In the genomic region with DNA sequence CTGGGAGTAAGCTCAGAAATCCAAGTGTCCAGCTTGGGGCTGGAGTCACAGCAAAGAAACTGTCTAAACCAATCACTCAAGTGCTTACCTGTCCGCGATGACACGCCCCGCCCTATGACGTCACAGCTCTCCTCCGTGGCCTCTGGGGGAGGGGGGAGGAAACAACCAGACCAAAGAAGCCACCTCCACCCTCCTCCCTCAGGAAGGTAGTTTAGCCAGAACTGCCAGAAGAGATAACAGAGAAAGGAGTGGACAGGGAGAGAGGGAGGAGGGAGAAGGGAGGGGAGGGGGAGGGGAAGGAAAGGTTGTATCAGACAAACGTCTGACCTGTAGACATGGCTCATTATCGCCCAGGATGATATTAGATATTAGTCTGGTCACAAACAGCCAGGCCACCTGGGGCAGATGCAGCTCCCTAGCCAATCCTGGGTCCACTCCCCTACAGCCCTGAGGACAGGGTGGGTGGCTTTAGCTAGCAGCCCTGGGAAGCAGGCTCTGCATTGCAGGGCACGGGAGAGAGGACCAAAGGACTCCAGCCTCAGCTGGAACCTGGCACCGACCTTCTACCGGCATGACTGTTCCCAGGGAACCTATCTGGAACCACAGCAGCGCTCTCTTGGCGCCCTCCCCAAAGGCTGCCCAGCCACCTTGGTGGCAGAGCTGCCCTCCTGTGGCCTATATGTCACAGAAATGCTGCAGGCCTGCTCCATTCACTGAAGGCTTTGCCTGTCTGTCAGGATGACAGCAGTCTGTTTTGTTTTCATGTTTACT, we compare ENCODE assay signal across 8 mouse cellular contexts. TPM values are rescaled to one million over a fixed set of nuclear protein-coding genes. Genes with fewer than 3 reads are reported as not detected.
A peak's percentile ranks its signal among the peaks of the same experiment; 100 is the strongest.
DNase-seq lines count a peak whose midpoint lies in the region; ATAC-seq and TF ChIP-seq lines count a peak whose summit lies in the region.

No protein-coding gene starts in this region.

- no peak overlapping the region for H3K27ac ChIP-seq in cerebellum, adult 2 months (ENCODE audit: insufficient read depth, low read length)
- no peak overlapping the region for H3K27ac ChIP-seq in heart, embryonic 11.5 days (ENCODE audit: low read depth, low read length)
- H3K27ac ChIP-seq in kidney, embryonic 15.5 days = no peak overlapping the region

- peaks cover 5% of the 10 kb centered on the region for H3K4me1 ChIP-seq in cerebellum, adult 2 months (ENCODE audit: control insufficient read depth, insufficient read depth, low read length)
- peaks cover 10% of the 10 kb centered on the region for H3K4me1 ChIP-seq in heart, embryonic 11.5 days (ENCODE audit: control insufficient read depth, insufficient read depth, low read length)
- peaks cover 19% of the 10 kb centered on the region for H3K4me1 ChIP-seq in kidney, embryonic 15.5 days

- DNase-seq in CD4-positive, CD25-positive, alpha-beta regulatory T cell, adult 2 months (ENCODE audit: low read depth, low spot score) = peak; percentile 55
- DNase-seq in cerebellum, adult 2 months = peak; percentile 51 to 59
- peak; percentile 65 for DNase-seq in lung, postnatal 14 days
- DNase-seq in urinary bladder, adult 2 months (ENCODE audit: low spot score) = peak; percentile 36
- no peak for DNase-seq in layer of hippocampus, postnatal 10 days (ENCODE audit: low spot score in 2 of 2)

- WGBS in cerebellum, adult 2 months = 10% methylated on average over 13 of the region's 13 CpGs
- 6% methylated on average over 13 of the region's 13 CpGs for whole genome bisulfite sequencing in heart, embryonic 11.5 days (ENCODE audit: insufficient replicate concordance)
- WGBS in kidney, embryonic 15.5 days = 14% methylated on average over 13 of the region's 13 CpGs

- H3K9me3 ChIP-seq in heart, embryonic 11.5 days (replicated peaks; ENCODE audit: control insufficient read depth, low read length) = no peaks in the 10 kb centered on the region
- no peaks in the 10 kb centered on the region for H3K9me3 ChIP-seq in kidney, embryonic 15.5 days (replicated peaks)

- no peak overlapping the region for H3K9ac ChIP-seq in heart, embryonic 11.5 days (ENCODE audit: low read depth, low read length)
- no peak overlapping the region for H3K9ac ChIP-seq in kidney, embryonic 15.5 days

- TF ChIP-seq CTCF in cerebellum, adult 2 months (IDR thresholded peaks at IDR 0.05; ENCODE audit: borderline replicate concordance, insufficient read depth, low read depth, low read length) = no peak; the same call in 1 of the 2 replicates

- H3K4me2 ChIP-seq in heart, embryonic 11.5 days = peak overlapping the region; percentile 53
- peak overlapping the region; percentile 36 for H3K4me2 ChIP-seq in kidney, embryonic 15.5 days

- no peak for ATAC-seq in CD4-positive, CD25-positive, alpha-beta regulatory T cell, adult 4 months
- ATAC-seq in heart, embryonic 11.5 days (replicated peaks; ENCODE audit: insufficient number of reproducible peaks, low FRiP score, low TSS enrichment) = peak; percentile 47
- ATAC-seq in kidney, embryonic 15.5 days (replicated peaks; ENCODE audit: low FRiP score) = 0 out of 2 replicates have a peak, but pooled peaks have one; percentile 43

- H3K4me3 ChIP-seq in cerebellum, adult 2 months (replicated peaks; ENCODE audit: insufficient read depth, low read depth, low read length) = peak overlapping the region; percentile 31
- H3K4me3 ChIP-seq in heart, embryonic 11.5 days (ENCODE audit: low read depth, low read length) = peak overlapping the region; percentile 17; the same call in 1 of the 2 replicates
- H3K4me3 ChIP-seq in kidney, embryonic 15.5 days (replicated peaks) = peak overlapping the region; percentile 13; the same call in 1 of the 2 replicates

- H3K36me3 ChIP-seq in heart, embryonic 11.5 days (ENCODE audit: control insufficient read depth, insufficient read depth, low read length) = no peaks in the 10 kb centered on the region
- H3K36me3 ChIP-seq in kidney, embryonic 15.5 days = no peaks in the 10 kb centered on the region

- TF ChIP-seq POLR2A in cerebellum, adult 2 months (IDR thresholded peaks at IDR 0.05; ENCODE audit: borderline replicate concordance, insufficient read depth, low read length) = no peak

- no peaks in the 10 kb centered on the region for H3K27me3 ChIP-seq in cerebellum, adult 2 months (ENCODE audit: control insufficient read depth, insufficient read depth, low read length)
- no peaks in the 10 kb centered on the region for H3K27me3 ChIP-seq in heart, embryonic 11.5 days (ENCODE audit: control insufficient read depth, insufficient read depth, low read length)
- no peaks in the 10 kb centered on the region for H3K27me3 ChIP-seq in kidney, embryonic 15.5 days

RNA-seq across cellular contexts. Expression of gene Bco1, which starts 20.2 kb away (rescaled TPM):
- polyA plus RNA-seq in CD4-positive, CD25-positive, alpha-beta regulatory T cell, adult 4 months (2017; shearing (Covaris generic)) = not detected
- polyA plus RNA-seq in cerebellum, adult 2 months (2012; rRNA removed) = 0.07 and 0.08 TPM in 2 replicates
- polyA plus RNA-seq in heart, embryonic 11.5 days (2014; fragmentation: Nextera tagmentation; extraction: Ambion mirVana) = 0.08 and 0.49 TPM in 2 replicates
- 0.33 and 0.36 TPM in 2 replicates for polyA plus RNA-seq in kidney, embryonic 15.5 days (2015; fragmentation: Nextera tagmentation; extraction: Ambion mirVana)
- polyA plus RNA-seq in urinary bladder, adult 2 months (2012; rRNA removed) = 0.21 and 0.25 TPM in 2 replicates
- under 1 TPM in 1 of 2 experiments, not detected in 1; 0.21 TPM for total RNA-seq in layer of hippocampus, postnatal 10 days (2021)

RNA-seq across cellular contexts. Expression of gene Pkd1l2, which starts 33.6 kb away (rescaled TPM):
- polyA plus RNA-seq in CD4-positive, CD25-positive, alpha-beta regulatory T cell, adult 4 months (2017; shearing (Covaris generic)) = not detected
- polyA plus RNA-seq in cerebellum, adult 2 months (2012; rRNA removed) = 0.02 and 0.06 TPM in 2 replicates
- polyA plus RNA-seq in heart, embryonic 11.5 days (2014; fragmentation: Nextera tagmentation; extraction: Ambion mirVana) = 0.03 TPM in 1 of 2 replicates, not detected in the other
- 0.05 and 0.10 TPM in 2 replicates for polyA plus RNA-seq in kidney, embryonic 15.5 days (2015; fragmentation: Nextera tagmentation; extraction: Ambion mirVana)
- polyA plus RNA-seq in urinary bladder, adult 2 months (2012; rRNA removed) = 0.07 and 0.09 TPM in 2 replicates
- total RNA-seq in layer of hippocampus, postnatal 10 days (2021) = under 1 TPM; 0.05 to 0.07 TPM

RNA-seq across cellular contexts. Expression of gene Gan, which starts 42.1 kb away (rescaled TPM):
- 1 to 10 TPM; 2.0 to 2.1 TPM for polyA plus RNA-seq in CD4-positive, CD25-positive, alpha-beta regulatory T cell, adult 4 months (2017; shearing (Covaris generic))
- polyA plus RNA-seq in cerebellum, adult 2 months (2012; rRNA removed) = 7.7 and 8.1 TPM in 2 replicates
- 1.4 and 1.7 TPM in 2 replicates for polyA plus RNA-seq in heart, embryonic 11.5 days (2014; fragmentation: Nextera tagmentation; extraction: Ambion mirVana)
- 1.9 TPM in 2 replicates for polyA plus RNA-seq in kidney, embryonic 15.5 days (2015; fragmentation: Nextera tagmentation; extraction: Ambion mirVana)
- polyA plus RNA-seq in urinary bladder, adult 2 months (2012; rRNA removed) = 8.2 and 9.5 TPM in 2 replicates
- 10 to 100 TPM; 22.6 to 24.7 TPM for total RNA-seq in layer of hippocampus, postnatal 10 days (2021)

Comparison
In these comparisons a context has a peak if more than half of its experiments do, and no peak if none do; other contexts are left out.
1. DNase-seq: peak in CD4-positive, CD25-positive, alpha-beta regulatory T cell, adult 2 months (single experiment), cerebellum, adult 2 months (2 of 2), lung, postnatal 14 days (single experiment) and urinary bladder, adult 2 months (single experiment); none in layer of hippocampus, postnatal 10 days (0 of 2).
2. Peak in every context shown above with its lines, with median percentiles within 50 percentile points of each other: H3K4me3 ChIP-seq.